Mouse (Mus musculus): ENCODE results near the gene Zfp185. TPM values are rescaled to one million over a fixed set of nuclear protein-coding genes. Genes with fewer than 3 reads are reported as not detected.

The Zfp185 gene
- 76.3 and 82.8 TPM in 2 replicates for polyA plus RNA-seq (2015; fragmentation: Nextera tagmentation; extraction: Ambion mirVana)

- Histone ChIP-seq H3K4me1 (peaks cover 7% of the 10 kb centered on the region; the same call in 1 of the 2 replicates), H3K27me3 (no peaks in the 10 kb centered on the region; the same call in 1 of the 2 replicates), H3K27ac (peak within 1 kb of the TSS; percentile 74), H3K4me2 (peak within 1 kb of the TSS; percentile 51), H3K36me3 (no peaks in the 10 kb centered on the region), H3K4me3 (peak within 1 kb of the TSS; percentile 44), H3K9me3 (no peaks in the 10 kb centered on the region), H3K9ac (peak within 1 kb of the TSS; percentile 39; the same call in 1 of the 2 replicates)
- 19% methylated on average over 43 of the region's 45 CpGs for WGBS
- ATAC-seq (ENCODE audit: insufficient number of reproducible peaks, low FRiP score, low TSS enrichment, low read depth), result peak; percentile 82
Observed at GRCm38 (mm10) chrX:72986841-72987519, at the start of gene Zfp185. Zfp185 (plus strand) TSS chrX:72987339.

GRCm38 (mm10) chrX:72953464-72953863 is 33.7 kb upstream of the Zfp185 start:
- ATAC-seq (ENCODE audit: insufficient number of reproducible peaks, low FRiP score, low TSS enrichment, low read depth), result no peak
- H3K4me3 ChIP-seq, result no peak overlapping the region
- no peaks in the 10 kb centered on the region for H3K9me3 ChIP-seq
- H3K4me2 ChIP-seq, result no peak overlapping the region
- no peak overlapping the region for H3K27ac ChIP-seq
- WGBS, result 78% methylated on average over 4 of the region's 4 CpGs
- no peaks in the 10 kb centered on the region for H3K27me3 ChIP-seq
- peaks cover 2% of the 10 kb centered on the region; the same call in 1 of the 2 replicates for H3K36me3 ChIP-seq
- H3K4me1 ChIP-seq, result no peaks in the 10 kb centered on the region
- no peak overlapping the region for H3K9ac ChIP-seq

DNA sequence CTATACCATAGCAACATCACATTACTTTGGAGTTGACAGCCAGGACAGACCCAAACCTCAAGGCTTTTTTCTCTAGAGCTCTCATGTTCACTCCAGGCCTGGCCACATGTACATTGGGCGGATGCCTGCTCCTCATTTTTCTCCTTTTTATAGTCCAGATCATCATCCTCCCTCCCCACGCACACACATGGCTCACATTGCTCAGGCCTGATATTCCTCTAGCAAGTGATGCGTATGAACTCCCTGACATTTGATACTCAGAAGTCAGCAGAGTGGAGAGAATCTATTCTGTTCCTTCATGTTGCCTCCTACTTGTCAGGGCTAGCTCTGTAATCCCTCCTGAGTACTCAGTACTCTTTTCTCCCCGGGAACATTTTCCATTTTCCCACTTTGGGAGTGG is 30.7 kb upstream of the Zfp185 start:
- Histone ChIP-seq H3K9ac (no peak overlapping the region), H3K4me2 (no peak overlapping the region), H3K27ac (no peak overlapping the region), H3K27me3 (no peaks in the 10 kb centered on the region), H3K36me3 (peaks cover 2% of the 10 kb centered on the region; the same call in 1 of the 2 replicates), H3K9me3 (no peaks in the 10 kb centered on the region), H3K4me1 (no peaks in the 10 kb centered on the region), H3K4me3 (no peak overlapping the region)
- WGBS, result 75% methylated on average over 4 of the region's 4 CpGs
- ATAC-seq (ENCODE audit: insufficient number of reproducible peaks, low FRiP score, low TSS enrichment, low read depth), result no peak

- no peak for ATAC-seq (ENCODE audit: insufficient number of reproducible peaks, low FRiP score, low TSS enrichment, low read depth)
- WGBS, result 85% methylated on average over 4 of the region's 4 CpGs
- no peak overlapping the region for H3K27ac ChIP-seq
- no peak overlapping the region for H3K4me3 ChIP-seq
- H3K9ac ChIP-seq, result no peak overlapping the region
- H3K4me1 ChIP-seq, result no peaks in the 10 kb centered on the region
- no peaks in the 10 kb centered on the region for H3K9me3 ChIP-seq
- no peak overlapping the region for H3K4me2 ChIP-seq
- H3K36me3 ChIP-seq, result peaks cover 2% of the 10 kb centered on the region; the same call in 1 of the 2 replicates
- no peaks in the 10 kb centered on the region for H3K27me3 ChIP-seq
Observed at GRCm38 (mm10) chrX:72960431-72960830, 26.7 kb upstream of the Zfp185 start.

- H3K9ac ChIP-seq, result no peak overlapping the region
- WGBS, result 67% methylated on average over 3 of the region's 3 CpGs
- H3K4me1 ChIP-seq, result no peaks in the 10 kb centered on the region
- H3K36me3 ChIP-seq, result peaks cover 2% of the 10 kb centered on the region; the same call in 1 of the 2 replicates
- H3K27ac ChIP-seq, result no peak overlapping the region
- no peaks in the 10 kb centered on the region for H3K9me3 ChIP-seq
- H3K4me2 ChIP-seq, result no peak overlapping the region
- no peak for ATAC-seq (ENCODE audit: insufficient number of reproducible peaks, low FRiP score, low TSS enrichment, low read depth)
- H3K27me3 ChIP-seq, result no peaks in the 10 kb centered on the region
- H3K4me3 ChIP-seq, result no peak overlapping the region
Observed at GRCm38 (mm10) chrX:72961511-72961910, 25.6 kb upstream of the Zfp185 start.

GRCm38 (mm10) chrX:72962743-72963142 is 24.4 kb upstream of the Zfp185 start:
- no peak overlapping the region for H3K4me3 ChIP-seq
- WGBS, result 70% methylated on average over 3 of the region's 3 CpGs
- no peaks in the 10 kb centered on the region; the same call in 1 of the 2 replicates for H3K27me3 ChIP-seq
- no peaks in the 10 kb centered on the region for H3K4me1 ChIP-seq
- H3K27ac ChIP-seq, result no peak overlapping the region
- H3K9ac ChIP-seq, result no peak overlapping the region
- no peaks in the 10 kb centered on the region; the same call in 1 of the 2 replicates for H3K36me3 ChIP-seq
- no peak overlapping the region for H3K4me2 ChIP-seq
- no peak for ATAC-seq (ENCODE audit: insufficient number of reproducible peaks, low FRiP score, low TSS enrichment, low read depth)
- H3K9me3 ChIP-seq, result no peaks in the 10 kb centered on the region

DNA sequence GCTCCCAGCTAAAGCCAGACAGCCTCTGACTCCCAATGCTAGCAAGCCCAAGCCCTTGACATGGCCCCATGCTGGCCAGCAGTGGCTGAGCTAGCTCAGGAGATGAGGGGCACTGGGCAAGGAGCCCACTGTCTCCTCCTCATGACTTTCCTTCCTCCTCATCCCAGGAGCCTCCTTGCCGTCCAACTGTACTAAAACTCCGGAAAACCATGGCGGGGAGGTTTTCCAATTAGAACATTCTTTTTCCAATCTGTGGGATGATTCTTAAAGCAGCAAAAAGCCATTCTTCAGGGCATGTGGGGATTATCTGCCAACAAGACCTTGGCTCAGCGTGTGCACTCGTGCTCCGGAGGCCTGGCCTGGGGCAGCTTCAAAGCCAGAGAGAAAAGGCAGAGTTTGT is 4.3 kb upstream of the Zfp185 start:
- no peaks in the 10 kb centered on the region for H3K27me3 ChIP-seq
- 69% methylated on average over 6 of the region's 6 CpGs for WGBS
- peaks cover 7% of the 10 kb centered on the region; the same call in 1 of the 2 replicates for H3K4me1 ChIP-seq
- H3K9me3 ChIP-seq, result no peaks in the 10 kb centered on the region
- no peak overlapping the region for H3K4me3 ChIP-seq
- H3K36me3 ChIP-seq, result no peaks in the 10 kb centered on the region
- H3K4me2 ChIP-seq, result no peak overlapping the region
- peak overlapping the region; percentile 43 for H3K27ac ChIP-seq
- ATAC-seq (ENCODE audit: insufficient number of reproducible peaks, low FRiP score, low TSS enrichment, low read depth), result no peak
- H3K9ac ChIP-seq, result no peak overlapping the region

- no peak for ATAC-seq (ENCODE audit: insufficient number of reproducible peaks, low FRiP score, low TSS enrichment, low read depth)
- H3K9ac ChIP-seq, result no peak overlapping the region
- no peak overlapping the region for H3K27ac ChIP-seq
- no peaks in the 10 kb centered on the region for H3K9me3 ChIP-seq
- H3K27me3 ChIP-seq, result no peaks in the 10 kb centered on the region; the same call in 1 of the 2 replicates
- 81% methylated on average over 2 of the region's 2 CpGs for WGBS
- H3K4me1 ChIP-seq, result peaks cover 7% of the 10 kb centered on the region; the same call in 1 of the 2 replicates
- no peaks in the 10 kb centered on the region for H3K36me3 ChIP-seq
- no peak overlapping the region for H3K4me3 ChIP-seq
- no peak overlapping the region for H3K4me2 ChIP-seq
Observed at GRCm38 (mm10) chrX:72985607-72986006, 1.5 kb upstream of the Zfp185 start.

- Histone ChIP-seq H3K9ac (peak overlapping the region; percentile 39; the same call in 1 of the 2 replicates), H3K4me1 (peaks cover 7% of the 10 kb centered on the region; the same call in 1 of the 2 replicates), H3K9me3 (no peaks in the 10 kb centered on the region), H3K4me3 (peak overlapping the region; percentile 44), H3K36me3 (no peaks in the 10 kb centered on the region), H3K27ac (no peak overlapping the region), H3K4me2 (peak overlapping the region; percentile 51), H3K27me3 (no peaks in the 10 kb centered on the region; the same call in 1 of the 2 replicates)
- ATAC-seq (ENCODE audit: insufficient number of reproducible peaks, low FRiP score, low TSS enrichment, low read depth), result no peak
- 33% methylated on average over 14 of the region's 14 CpGs for WGBS
Observed at GRCm38 (mm10) chrX:72987520-72987905, 374 bp downstream of the Zfp185 start.

DNA sequence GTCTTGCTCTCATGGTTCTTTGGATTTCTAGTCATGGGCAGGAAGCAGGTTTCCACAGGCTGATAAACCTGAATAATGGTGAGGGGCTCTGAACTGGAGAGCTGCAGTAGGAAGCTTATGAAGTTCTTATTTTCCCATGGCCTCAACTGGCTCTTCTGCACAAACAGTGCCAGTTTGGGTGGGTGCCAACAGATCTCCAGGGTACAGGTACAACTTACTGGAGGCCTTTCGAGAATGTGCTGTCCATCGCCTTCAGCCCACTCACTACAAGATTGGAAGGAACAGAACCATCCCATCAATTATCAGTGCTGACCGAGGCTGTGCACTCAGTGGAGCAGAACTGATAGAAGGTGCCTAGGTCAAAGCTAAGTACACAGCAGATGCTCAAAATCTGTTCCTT is 1.3 kb downstream of the Zfp185 start:
- Histone ChIP-seq H3K27ac (no peak overlapping the region), H3K27me3 (no peaks in the 10 kb centered on the region; the same call in 1 of the 2 replicates), H3K4me1 (peaks cover 7% of the 10 kb centered on the region; the same call in 1 of the 2 replicates), H3K9ac (no peak overlapping the region), H3K36me3 (no peaks in the 10 kb centered on the region), H3K9me3 (no peaks in the 10 kb centered on the region), H3K4me3 (peak overlapping the region; percentile 44), H3K4me2 (peak overlapping the region; percentile 51)
- ATAC-seq (ENCODE audit: insufficient number of reproducible peaks, low FRiP score, low TSS enrichment, low read depth), result no peak
- 82% methylated on average over 3 of the region's 3 CpGs for WGBS

- Histone ChIP-seq H3K4me3 (no peak overlapping the region), H3K9ac (no peak overlapping the region), H3K4me2 (no peak overlapping the region), H3K9me3 (no peaks in the 10 kb centered on the region), H3K27ac (no peak overlapping the region), H3K4me1 (no peaks in the 10 kb centered on the region), H3K36me3 (no peaks in the 10 kb centered on the region), H3K27me3 (no peaks in the 10 kb centered on the region; the same call in 1 of the 2 replicates)
- no peak for ATAC-seq (ENCODE audit: insufficient number of reproducible peaks, low FRiP score, low TSS enrichment, low read depth)
- 58% methylated on average over 3 of the region's 3 CpGs for WGBS
Observed at GRCm38 (mm10) chrX:72990581-72990980, 3.4 kb downstream of the Zfp185 start.

DNA sequence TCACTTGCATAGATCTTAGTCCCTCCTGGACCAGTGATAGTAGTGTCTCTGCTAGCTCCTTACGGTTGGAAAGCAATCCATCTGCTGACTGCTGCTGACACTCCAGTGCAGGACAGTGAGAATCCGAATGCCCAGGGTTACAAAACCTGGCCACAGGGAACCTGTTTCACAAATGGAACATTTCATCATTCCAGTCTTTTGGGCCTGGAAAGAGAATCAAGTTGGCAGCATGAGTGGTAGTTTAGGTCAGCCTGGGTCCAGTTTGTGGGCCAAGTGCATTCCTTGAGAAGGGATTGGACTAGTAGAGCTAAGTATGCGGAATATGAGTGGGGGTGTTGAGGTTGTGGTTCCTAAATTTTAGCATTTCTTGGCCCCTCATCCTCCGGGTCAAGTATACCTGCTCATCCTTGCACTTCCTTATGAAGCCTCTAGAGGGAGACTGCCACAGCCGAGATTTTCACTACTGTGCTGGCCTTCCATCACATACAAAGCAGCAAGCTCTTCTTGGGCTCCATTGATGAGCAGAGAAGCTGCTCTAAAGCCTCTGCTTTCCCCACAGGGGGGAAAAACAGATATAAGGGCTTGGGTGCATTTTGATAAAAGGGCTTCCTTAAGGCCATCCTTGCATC is 5.3 kb downstream of the Zfp185 start:
- 55% methylated on average over 5 of the region's 5 CpGs for WGBS
- Histone ChIP-seq H3K9me3 (no peaks in the 10 kb centered on the region), H3K27ac (peak overlapping the region; percentile 54), H3K36me3 (no peaks in the 10 kb centered on the region), H3K4me1 (no peaks in the 10 kb centered on the region), H3K9ac (no peak overlapping the region), H3K27me3 (no peaks in the 10 kb centered on the region; the same call in 1 of the 2 replicates), H3K4me2 (no peak overlapping the region), H3K4me3 (no peak overlapping the region)
- no peak for ATAC-seq (ENCODE audit: insufficient number of reproducible peaks, low FRiP score, low TSS enrichment, low read depth)

Measured in limb, embryonic 15.5 days (tissue).